Mouse (Mus musculus): ENCODE data around the gene Dhcr24. TPM values are rescaled to one million over a fixed set of nuclear protein-coding genes. Genes with fewer than 3 reads are reported as not detected.

The Dhcr24 gene
- polyA plus RNA-seq, 1 experiment from 2014 or later: 6.2 TPM

DNA sequence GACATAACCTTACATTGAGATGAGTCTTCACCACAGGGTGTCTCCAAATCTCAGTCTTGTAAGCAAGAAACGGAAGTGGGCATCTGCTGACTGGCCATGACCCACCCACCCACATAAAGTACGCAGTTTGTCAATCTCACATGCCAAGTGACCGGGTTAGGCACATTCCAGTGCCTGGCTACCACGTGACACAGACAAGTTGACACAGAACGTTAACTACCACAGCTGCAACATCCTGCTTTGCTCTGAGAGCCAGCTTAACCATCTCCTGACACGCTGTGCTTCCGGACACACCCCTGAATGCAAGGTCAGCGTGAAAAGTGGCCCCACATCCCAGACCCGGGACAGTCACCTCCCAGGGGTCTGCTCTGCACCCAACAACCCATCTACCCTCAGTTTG lies 29.3 kb downstream of the Dhcr24 start:
- H3K4me3 ChIP-seq: no peak overlapping the region
- H3K4me2 ChIP-seq: no peak overlapping the region
- no peak overlapping the region for H3K27ac ChIP-seq
- H3K27me3 ChIP-seq: no peaks in the 10 kb centered on the region
- no peak overlapping the region for H3K9ac ChIP-seq
- no peaks in the 10 kb centered on the region for H3K4me1 ChIP-seq
- WGBS: 62% methylated on average over 9 of the region's 9 CpGs
- no peak for ATAC-seq (ENCODE audit: insufficient number of reproducible peaks, low FRiP score, low TSS enrichment, low read depth)
- no peaks in the 10 kb centered on the region for H3K9me3 ChIP-seq
- H3K36me3 ChIP-seq: peaks cover 38% of the 10 kb centered on the region

DNA sequence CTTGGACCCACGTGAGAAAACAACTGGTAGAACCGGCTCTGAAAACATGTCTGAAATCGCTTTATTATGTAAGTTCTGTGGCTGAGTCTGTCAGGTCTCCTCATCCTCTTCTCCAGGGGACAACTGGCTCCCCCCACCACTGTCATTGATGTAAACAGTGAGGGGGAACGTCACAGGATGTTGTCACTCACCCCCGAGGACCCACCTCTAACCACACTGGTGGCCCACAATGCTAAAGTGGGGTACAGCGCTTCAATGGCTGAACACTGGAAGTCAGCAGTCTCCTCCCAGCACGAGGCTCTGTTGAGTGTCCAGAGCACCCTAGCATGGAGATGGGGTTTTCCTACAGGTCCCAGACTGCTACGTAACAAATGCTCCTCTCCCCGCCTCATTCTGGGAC lies 30.0 kb downstream of the Dhcr24 start:
- no peak for ATAC-seq (ENCODE audit: insufficient number of reproducible peaks, low FRiP score, low TSS enrichment, low read depth)
- Histone ChIP-seq H3K27me3 (no peaks in the 10 kb centered on the region), H3K4me2 (no peak overlapping the region), H3K27ac (no peak overlapping the region), H3K36me3 (peaks cover 33% of the 10 kb centered on the region), H3K4me3 (no peak overlapping the region), H3K4me1 (no peaks in the 10 kb centered on the region), H3K9me3 (no peaks in the 10 kb centered on the region), H3K9ac (no peak overlapping the region)
- WGBS: 81% methylated on average over 9 of the region's 9 CpGs

- no peak overlapping the region for H3K9ac ChIP-seq
- no peak overlapping the region for H3K4me2 ChIP-seq
- no peak for ATAC-seq (ENCODE audit: insufficient number of reproducible peaks, low FRiP score, low TSS enrichment, low read depth)
- H3K27me3 ChIP-seq: no peaks in the 10 kb centered on the region
- H3K4me3 ChIP-seq: no peak overlapping the region
- peaks cover 8% of the 10 kb centered on the region; the same call in 1 of the 2 replicates for H3K36me3 ChIP-seq
- H3K9me3 ChIP-seq: no peaks in the 10 kb centered on the region
- WGBS: 49% methylated on average over 7 of the region's 7 CpGs
- no peaks in the 10 kb centered on the region for H3K4me1 ChIP-seq
- H3K27ac ChIP-seq: no peak overlapping the region
Observed at GRCm38 (mm10) chr4:106593636-106594035, 32.8 kb downstream of the Dhcr24 start.

DNA sequence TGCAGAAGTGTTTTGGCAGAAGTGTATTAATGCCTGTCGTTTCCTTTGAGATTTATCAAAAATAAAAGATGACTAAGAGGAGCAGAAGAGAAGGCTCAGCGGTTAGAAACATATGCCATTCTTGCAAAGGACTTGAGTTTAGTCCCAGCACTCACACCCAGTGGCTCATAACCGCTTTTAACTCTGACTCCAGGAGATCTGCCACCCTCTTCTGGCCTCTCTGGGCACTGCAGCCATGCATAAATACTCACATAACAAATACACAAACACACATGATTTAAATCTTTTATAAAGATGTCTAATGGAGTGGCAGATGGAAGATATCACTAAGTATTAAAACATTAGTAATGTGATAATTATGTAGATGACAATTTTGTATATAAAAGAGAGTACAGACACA lies 35.4 kb downstream of the Dhcr24 start:
- no peak overlapping the region for H3K4me2 ChIP-seq
- WGBS: 64% methylated on average over 3 of the region's 3 CpGs
- no peak overlapping the region for H3K27ac ChIP-seq
- peaks cover 3% of the 10 kb centered on the region; the same call in 1 of the 2 replicates for H3K36me3 ChIP-seq
- no peak overlapping the region for H3K9ac ChIP-seq
- H3K27me3 ChIP-seq: no peaks in the 10 kb centered on the region
- H3K9me3 ChIP-seq: no peaks in the 10 kb centered on the region
- no peak overlapping the region for H3K4me3 ChIP-seq
- no peak for ATAC-seq (ENCODE audit: insufficient number of reproducible peaks, low FRiP score, low TSS enrichment, low read depth)
- no peaks in the 10 kb centered on the region for H3K4me1 ChIP-seq

GRCm38 (mm10) chr4:106597055-106597454 lies 36.2 kb downstream of the Dhcr24 start:
- no peak for ATAC-seq (ENCODE audit: insufficient number of reproducible peaks, low FRiP score, low TSS enrichment, low read depth)
- H3K27me3 ChIP-seq: no peaks in the 10 kb centered on the region

GRCm38 (mm10) chr4:106597741-106598140 lies 36.9 kb downstream of the Dhcr24 start:
- 80% methylated on average over 4 of the region's 4 CpGs for WGBS

More at GRCm38 (mm10) chr4:106597055-106597454, 36.2 kb downstream of the Dhcr24 start:
- H3K4me1 ChIP-seq: no peaks in the 10 kb centered on the region
- no peak overlapping the region for H3K27ac ChIP-seq
- H3K4me2 ChIP-seq: no peak overlapping the region
- WGBS: 78% methylated on average over 9 of the region's 9 CpGs
- H3K4me3 ChIP-seq: no peak overlapping the region
- no peaks in the 10 kb centered on the region for H3K9me3 ChIP-seq
- no peak overlapping the region for H3K9ac ChIP-seq
- no peaks in the 10 kb centered on the region for H3K36me3 ChIP-seq

GRCm38 (mm10) chr4:106599415-106599814 lies 38.6 kb downstream of the Dhcr24 start:
- 32% methylated on average over 1 of the region's 1 CpGs for WGBS
- Histone ChIP-seq H3K4me3 (no peak overlapping the region), H3K27ac (no peak overlapping the region), H3K9ac (no peak overlapping the region), H3K9me3 (no peaks in the 10 kb centered on the region), H3K4me2 (no peak overlapping the region), H3K36me3 (no peaks in the 10 kb centered on the region), H3K27me3 (no peaks in the 10 kb centered on the region), H3K4me1 (no peaks in the 10 kb centered on the region)
- ATAC-seq (ENCODE audit: insufficient number of reproducible peaks, low FRiP score, low TSS enrichment, low read depth): no peak

More at GRCm38 (mm10) chr4:106597741-106598140, 36.9 kb downstream of the Dhcr24 start:
- Histone ChIP-seq H3K36me3 (no peaks in the 10 kb centered on the region), H3K27me3 (no peaks in the 10 kb centered on the region), H3K4me1 (no peaks in the 10 kb centered on the region), H3K9ac (no peak overlapping the region), H3K27ac (no peak overlapping the region), H3K4me3 (no peak overlapping the region), H3K4me2 (no peak overlapping the region), H3K9me3 (no peaks in the 10 kb centered on the region)
- ATAC-seq (ENCODE audit: insufficient number of reproducible peaks, low FRiP score, low TSS enrichment, low read depth): no peak

- H3K27me3 ChIP-seq: no peaks in the 10 kb centered on the region
- WGBS: 75% methylated on average over 4 of the region's 4 CpGs
- no peak overlapping the region for H3K9ac ChIP-seq
- H3K4me3 ChIP-seq: no peak overlapping the region
- H3K4me2 ChIP-seq: no peak overlapping the region
- no peak overlapping the region for H3K27ac ChIP-seq
- no peaks in the 10 kb centered on the region for H3K9me3 ChIP-seq
- no peak for ATAC-seq (ENCODE audit: insufficient number of reproducible peaks, low FRiP score, low TSS enrichment, low read depth)
- no peaks in the 10 kb centered on the region for H3K36me3 ChIP-seq
- H3K4me1 ChIP-seq: no peaks in the 10 kb centered on the region
Observed at GRCm38 (mm10) chr4:106600770-106601169, 39.9 kb downstream of the Dhcr24 start.

GRCm38 (mm10) chr4:106606639-106607554 lies 46.1 kb downstream of the Dhcr24 start:
- H3K36me3 ChIP-seq: no peaks in the 10 kb centered on the region
- H3K4me3 ChIP-seq: peak overlapping the region; percentile 14; the same call in 1 of the 2 replicates
- peak; percentile 74; the same call in 1 of the 2 replicates for ATAC-seq (ENCODE audit: insufficient number of reproducible peaks, low FRiP score, low TSS enrichment, low read depth)
- 39% methylated on average over 18 of the region's 18 CpGs for WGBS
- H3K4me1 ChIP-seq: peaks cover 6% of the 10 kb centered on the region; the same call in 1 of the 2 replicates
- no peaks in the 10 kb centered on the region for H3K9me3 ChIP-seq
- no peak overlapping the region for H3K27ac ChIP-seq
- peak overlapping the region; percentile 28 for H3K4me2 ChIP-seq
- H3K9ac ChIP-seq: no peak overlapping the region
- H3K27me3 ChIP-seq: no peaks in the 10 kb centered on the region

DNA sequence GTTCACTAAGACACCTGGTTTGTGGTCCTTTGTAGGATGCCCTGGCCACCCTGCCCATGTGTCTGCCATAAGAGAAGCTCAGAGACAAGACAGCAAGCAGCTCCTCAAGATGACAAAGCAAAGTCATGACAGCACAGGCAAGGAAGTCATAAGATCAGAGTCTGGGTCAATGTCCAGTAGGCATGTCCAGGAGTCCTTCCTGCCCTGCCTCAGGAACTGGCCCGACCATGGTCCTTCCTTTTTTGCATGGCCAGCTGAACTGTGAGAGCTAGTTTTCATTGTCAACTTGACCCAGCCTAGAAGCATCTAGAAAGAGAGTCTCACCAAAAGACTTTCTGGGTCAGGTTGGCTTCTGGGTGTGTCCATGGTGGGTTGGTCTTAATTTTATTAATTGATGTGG lies 47.1 kb downstream of the Dhcr24 start:
- no peaks in the 10 kb centered on the region for H3K27me3 ChIP-seq
- H3K4me3 ChIP-seq: no peak overlapping the region
- no peak for ATAC-seq (ENCODE audit: insufficient number of reproducible peaks, low FRiP score, low TSS enrichment, low read depth)
- no peak overlapping the region for H3K4me2 ChIP-seq
- no peak overlapping the region for H3K27ac ChIP-seq
- H3K4me1 ChIP-seq: peaks cover 6% of the 10 kb centered on the region; the same call in 1 of the 2 replicates
- H3K9me3 ChIP-seq: no peaks in the 10 kb centered on the region
- 76% methylated on average over 1 of the region's 1 CpGs for WGBS
- no peak overlapping the region for H3K9ac ChIP-seq
- H3K36me3 ChIP-seq: no peaks in the 10 kb centered on the region

DNA sequence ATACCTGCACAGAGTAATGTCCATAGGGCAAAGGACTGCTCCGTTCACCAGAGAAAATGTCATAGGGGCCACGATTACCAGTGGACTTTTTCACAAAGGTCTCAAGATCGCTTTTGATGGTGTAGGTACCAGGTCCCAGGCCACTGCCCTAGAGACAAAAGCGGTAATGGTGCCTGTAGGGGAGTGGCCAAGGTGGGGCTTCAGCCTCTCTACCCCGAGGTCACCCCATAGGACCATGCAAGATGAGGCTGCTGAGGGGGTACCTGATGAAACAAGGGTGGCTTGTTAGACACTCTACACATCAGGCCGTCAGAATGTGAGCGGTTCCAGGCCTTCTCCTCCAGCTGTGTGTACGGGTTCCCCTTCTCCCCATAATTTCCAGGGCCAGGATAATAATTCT lies 52.3 kb downstream of the Dhcr24 start:
- no peak overlapping the region for H3K27ac ChIP-seq
- no peaks in the 10 kb centered on the region for H3K9me3 ChIP-seq
- H3K27me3 ChIP-seq: no peaks in the 10 kb centered on the region
- 75% methylated on average over 8 of the region's 8 CpGs for WGBS
- ATAC-seq (ENCODE audit: insufficient number of reproducible peaks, low FRiP score, low TSS enrichment, low read depth): no peak
- H3K4me2 ChIP-seq: no peak overlapping the region
- no peak overlapping the region for H3K9ac ChIP-seq
- no peak overlapping the region for H3K4me3 ChIP-seq
- H3K4me1 ChIP-seq: peaks cover 10% of the 10 kb centered on the region
- H3K36me3 ChIP-seq: no peaks in the 10 kb centered on the region

GRCm38 (mm10) chr4:106613560-106613959 lies 52.7 kb downstream of the Dhcr24 start:
- ATAC-seq (ENCODE audit: insufficient number of reproducible peaks, low FRiP score, low TSS enrichment, low read depth): no peak
- Histone ChIP-seq H3K9me3 (no peaks in the 10 kb centered on the region), H3K4me3 (no peak overlapping the region), H3K4me2 (no peak overlapping the region), H3K9ac (no peak overlapping the region), H3K27me3 (no peaks in the 10 kb centered on the region), H3K27ac (no peak overlapping the region), H3K4me1 (peaks cover 10% of the 10 kb centered on the region), H3K36me3 (no peaks in the 10 kb centered on the region)
- 77% methylated on average over 3 of the region's 3 CpGs for WGBS
